Mouse (Mus musculus): ENCODE measurements around the gene Ano3.

Ano3 gene

GRCm38 (mm10) chr2:110806302-110807093 lies 144.2 kb downstream of the Ano3 start:
- no peak for DNase-seq (ENCODE audit: low read depth, low spot score)

DNA sequence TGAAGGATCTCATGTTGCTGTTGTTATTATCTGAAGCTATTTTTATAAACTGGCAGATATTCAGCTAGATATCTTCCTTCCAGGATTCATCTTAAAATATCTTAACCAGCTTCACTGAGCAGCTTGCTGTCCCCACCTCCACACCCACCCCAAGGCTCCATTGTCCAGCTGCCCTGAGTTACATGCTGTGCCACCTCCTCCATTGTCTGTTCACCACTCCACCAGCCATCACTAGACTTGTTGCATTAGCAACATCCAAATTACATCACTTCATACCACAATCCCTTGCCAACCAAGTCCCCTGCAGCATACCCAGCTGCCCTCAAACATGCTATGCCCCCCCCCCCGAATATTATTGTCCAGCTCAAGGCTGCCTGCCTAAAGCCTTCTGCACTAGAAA lies 154.8 kb downstream of the Ano3 start:
- DNase-seq (ENCODE audit: low read depth, low spot score), result no peak

GRCm38 (mm10) chr2:110795433-110795832 lies 155.3 kb downstream of the Ano3 start:
- no peak for DNase-seq (ENCODE audit: low read depth, low spot score)

DNA sequence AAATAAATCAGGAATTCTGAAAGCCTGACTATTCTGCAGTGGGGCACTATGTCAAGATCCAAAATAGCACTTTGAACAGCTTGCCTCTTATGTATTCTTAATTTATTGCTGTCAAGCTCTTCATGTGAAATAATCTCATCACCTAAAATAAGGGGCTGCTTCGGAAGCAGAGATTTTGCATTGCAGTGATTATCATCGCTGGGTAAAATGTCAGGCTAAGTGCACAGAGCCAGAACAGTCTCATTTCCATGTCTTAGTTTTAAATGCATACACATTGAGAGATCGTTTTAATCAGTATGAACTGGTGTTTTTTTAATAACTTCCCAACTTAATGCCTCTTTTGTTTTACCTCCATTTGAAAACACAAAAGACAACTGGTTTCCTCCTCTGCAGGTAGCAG lies 163.3 kb downstream of the Ano3 start:
- no peak for DNase-seq (ENCODE audit: low read depth, low spot score)

DNA sequence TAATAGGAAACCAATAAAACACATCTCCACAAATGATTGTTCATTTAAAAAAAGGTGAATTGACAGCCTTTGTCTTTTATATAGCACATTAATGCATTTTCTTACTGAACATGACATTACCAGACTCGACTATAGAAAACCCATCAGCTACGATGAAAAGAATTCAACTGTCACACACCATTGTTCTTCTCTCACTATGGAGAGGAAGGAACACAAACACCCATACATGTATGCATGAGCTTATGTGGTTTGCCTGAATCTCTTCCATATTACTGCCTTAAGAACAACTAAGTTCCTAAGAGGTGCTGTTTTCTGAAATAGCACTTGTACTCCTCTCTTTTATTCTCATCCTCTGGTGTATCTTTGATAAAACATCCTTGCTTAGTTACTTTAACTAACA lies 191.3 kb downstream of the Ano3 start:
- no peak for DNase-seq (ENCODE audit: low read depth, low spot score)

GRCm38 (mm10) chr2:110757556-110757955 lies 193.2 kb downstream of the Ano3 start:
- DNase-seq (ENCODE audit: low read depth, low spot score), result no peak

DNA sequence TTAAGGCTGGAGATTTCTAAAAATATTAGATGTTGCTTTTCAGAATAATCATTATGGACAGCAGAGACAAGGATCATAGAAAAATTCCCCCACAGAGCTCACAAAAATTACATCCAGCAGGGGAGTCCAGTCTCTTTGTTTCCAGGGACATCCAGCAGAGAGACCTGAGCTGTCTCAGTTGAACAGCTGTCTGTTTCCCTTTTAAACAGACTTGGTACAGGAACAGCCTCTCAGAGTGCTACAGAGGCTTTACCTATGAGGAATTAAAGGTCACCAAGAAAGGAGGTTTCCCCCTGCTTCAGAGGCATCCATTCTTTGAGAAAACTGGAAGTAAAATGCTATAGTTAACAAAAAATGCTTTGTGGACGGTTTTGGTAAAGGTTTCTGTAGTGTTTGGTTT lies 210.2 kb downstream of the Ano3 start:
- DNase-seq (ENCODE audit: low read depth, low spot score), result no peak

GRCm38 (mm10) chr2:110739781-110740180 lies 210.9 kb downstream of the Ano3 start:
- no peak for DNase-seq (ENCODE audit: low read depth, low spot score)

GRCm38 (mm10) chr2:110737981-110738380 lies 212.7 kb downstream of the Ano3 start:
- peak; percentile 10 for DNase-seq (ENCODE audit: low read depth, low spot score)

DNA sequence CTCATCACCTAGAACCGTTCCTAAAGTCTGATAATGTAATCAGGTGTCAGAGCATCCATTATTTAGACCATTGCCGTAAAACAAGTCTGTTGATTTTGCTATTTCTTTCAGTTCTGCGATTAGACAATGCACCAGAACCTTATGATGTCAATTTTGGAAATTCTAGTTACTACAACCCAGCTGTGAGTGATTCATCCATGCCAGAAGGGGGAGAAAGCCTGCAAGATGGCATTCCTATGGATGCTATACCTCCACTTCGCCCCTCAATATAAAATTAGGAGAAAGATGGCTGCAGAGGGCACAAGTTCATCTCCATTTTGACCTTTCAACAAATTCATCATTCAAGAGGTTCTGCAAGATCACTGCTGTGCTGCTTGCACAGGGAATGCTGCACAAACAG lies 213.5 kb downstream of the Ano3 start:
- DNase-seq (ENCODE audit: low read depth, low spot score), result no peak

- DNase-seq (ENCODE audit: low read depth, low spot score), result no peak
These were observed 224.6 kb downstream of the Ano3 start for GRCm38 (mm10) chr2:110726106-110726505.

GRCm38 (mm10) chr2:110722208-110722607 lies 228.5 kb downstream of the Ano3 start:
- no peak for DNase-seq (ENCODE audit: low read depth, low spot score)

DNA sequence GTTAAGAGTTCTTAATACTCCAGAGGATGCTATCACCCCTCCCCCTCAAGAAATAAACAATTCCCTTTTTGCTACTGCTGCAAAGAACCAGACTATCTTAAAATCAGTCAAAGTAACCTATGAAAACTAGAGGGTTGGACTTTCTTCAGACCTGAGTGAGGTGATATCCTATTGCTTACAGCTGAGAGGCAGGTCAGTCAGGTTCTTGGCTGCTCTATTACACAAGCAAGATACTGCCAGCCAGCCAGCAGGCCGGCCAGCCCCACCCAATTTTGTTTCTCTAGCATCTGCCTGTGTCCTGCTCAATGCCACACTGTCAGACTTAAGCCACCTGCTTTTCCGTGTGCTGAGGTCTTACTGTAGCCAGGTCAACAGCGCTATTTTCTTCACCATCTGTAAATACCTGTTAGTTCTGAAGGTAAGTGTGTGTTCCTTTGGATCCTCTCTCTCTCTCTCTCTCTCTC lies 229.4 kb downstream of the Ano3 start, which contains the start of gene Muc15:
TSS of gene Muc15 (plus strand) at position 51 of the 464 bp plus-strand sequence.
- no peak for DNase-seq (ENCODE audit: low read depth, low spot score)

- DNase-seq (ENCODE audit: low read depth, low spot score), result no peak
These were observed 231.7 kb downstream of the Ano3 start for GRCm38 (mm10) chr2:110719051-110719450.

DNA sequence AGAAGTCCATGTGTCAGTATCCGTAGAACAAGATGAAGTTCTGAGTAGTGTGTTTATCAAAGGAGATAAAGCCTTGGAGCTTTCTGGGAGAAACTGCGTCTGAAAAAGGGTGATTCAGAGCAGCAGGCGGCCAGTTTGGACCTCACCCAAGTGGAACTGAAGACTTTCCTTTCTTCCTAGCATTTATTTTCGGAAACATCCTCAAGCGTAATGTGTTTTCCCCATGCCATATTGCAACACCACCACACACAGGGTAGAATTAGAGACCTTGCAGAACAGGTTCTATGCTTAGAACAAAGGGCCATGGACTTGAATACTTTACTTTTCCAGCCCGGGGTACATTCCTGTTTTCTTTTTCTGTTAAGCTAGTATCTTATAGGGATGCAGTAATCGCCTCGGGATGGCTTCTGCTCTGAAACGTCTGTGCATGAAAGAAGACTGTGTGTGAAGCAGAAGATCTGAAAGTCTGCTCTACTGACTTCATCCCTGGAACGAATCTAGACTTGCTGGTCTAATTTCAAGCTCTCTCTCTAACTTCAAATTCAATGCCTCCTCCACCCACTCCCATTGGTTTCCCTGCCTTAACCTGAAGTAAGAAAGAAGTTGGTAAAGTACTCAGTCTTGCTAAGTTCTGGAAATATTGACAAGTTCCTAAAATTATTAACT lies 240.5 kb downstream of the Ano3 start:
- no peak for DNase-seq (ENCODE audit: low read depth, low spot score)

DNA sequence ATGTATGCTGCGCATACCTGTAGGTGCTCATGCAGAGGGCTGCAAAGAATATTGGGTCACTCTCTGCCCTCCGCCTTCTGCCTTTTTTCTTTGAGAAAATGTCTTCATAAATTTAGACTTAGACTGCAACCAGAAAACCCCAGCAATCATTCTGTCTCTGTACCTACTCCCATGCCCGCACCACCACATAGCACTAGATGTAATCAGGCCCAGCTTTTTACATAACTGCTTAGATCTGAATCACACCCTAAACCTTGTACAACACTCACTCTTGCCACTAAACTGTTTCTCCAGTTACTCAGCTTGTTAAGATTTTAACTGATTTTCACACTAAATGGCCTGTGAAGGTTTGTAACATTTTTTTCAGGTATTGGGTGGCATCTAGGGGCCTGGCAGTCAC lies 241.3 kb downstream of the Ano3 start:
- DNase-seq (ENCODE audit: low read depth, low spot score), result no peak

DNA sequence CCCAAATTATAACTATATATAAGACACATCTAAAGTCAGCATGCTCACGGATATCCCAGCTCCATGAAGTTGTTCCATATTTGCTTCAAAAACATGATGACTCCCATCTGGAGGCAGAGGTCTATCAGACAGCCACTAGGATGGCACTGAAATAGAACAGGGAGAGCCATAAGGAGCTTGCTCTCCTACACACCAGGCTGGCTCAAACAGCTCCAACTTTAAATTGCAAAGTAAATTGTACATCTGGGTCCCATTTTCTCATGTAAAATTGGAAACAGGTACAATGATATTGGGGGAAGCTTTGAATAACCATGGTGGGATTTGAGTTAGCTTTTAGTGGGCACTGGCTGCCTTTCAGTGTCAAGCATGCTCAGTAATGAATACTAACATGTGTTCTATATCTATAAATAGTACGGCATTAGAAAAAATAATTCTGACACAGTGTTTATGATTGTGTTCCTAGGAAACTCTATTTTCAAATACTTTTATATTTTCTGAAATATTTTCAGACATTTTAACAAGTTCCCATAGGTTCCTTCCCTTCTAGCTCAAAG lies 279.6 kb downstream of the Ano3 start:
- DNase-seq (ENCODE audit: low read depth, low spot score), result peak; percentile 61

DNA sequence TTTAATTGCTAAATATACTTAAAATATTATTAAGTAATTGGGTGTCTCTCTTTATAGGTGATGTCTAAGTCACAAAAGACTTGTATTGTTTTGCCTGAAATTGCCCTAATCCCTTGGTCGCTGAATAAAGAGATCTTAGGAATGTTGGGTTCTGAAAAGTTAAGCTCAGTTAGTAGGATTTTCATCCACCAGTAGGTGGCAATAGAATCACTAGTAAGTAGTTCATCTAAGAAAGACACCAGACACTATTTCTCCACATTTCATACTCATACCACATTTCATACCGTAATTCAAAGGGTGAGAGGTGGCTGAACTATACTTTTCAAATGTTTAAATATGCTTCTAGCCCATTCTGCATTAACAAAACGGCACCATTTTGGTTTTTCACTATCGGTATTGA lies 287.4 kb downstream of the Ano3 start:
- peak; percentile 44 for DNase-seq (ENCODE audit: low read depth, low spot score)

DNA sequence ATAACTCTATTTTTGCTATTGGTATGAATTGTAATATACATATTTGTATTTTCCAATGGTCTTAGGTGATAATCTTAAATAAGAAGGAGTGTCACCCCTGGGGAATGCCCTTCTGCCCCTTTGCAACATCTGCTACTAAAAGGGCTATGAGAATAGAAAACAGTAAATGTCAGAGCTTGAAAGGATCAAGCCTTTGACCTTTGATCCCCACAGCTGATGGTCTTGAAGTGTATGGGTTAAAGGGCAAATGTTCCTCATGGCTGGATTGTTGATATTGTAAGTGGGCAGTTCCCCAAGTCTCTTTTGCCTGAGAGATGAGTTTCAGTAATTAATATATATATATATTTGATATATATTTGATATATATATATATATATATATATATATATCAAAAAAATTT lies 305.9 kb downstream of the Ano3 start:
- no peak for DNase-seq (ENCODE audit: low read depth, low spot score)

- DNase-seq (ENCODE audit: low read depth, low spot score), result peak; percentile 1
These were observed 306.4 kb downstream of the Ano3 start for GRCm38 (mm10) chr2:110644358-110644757.

Measured in forelimb bud, embryonic 11.5 days (tissue).